Mouse (Mus musculus): ENCODE results near the gene Prop1. TPM values are rescaled to one million over a fixed set of nuclear protein-coding genes. Genes with fewer than 3 reads are reported as not detected.

Prop1 gene
- polyA plus RNA-seq, 1 experiment from 2014 or later: not detected

DNA sequence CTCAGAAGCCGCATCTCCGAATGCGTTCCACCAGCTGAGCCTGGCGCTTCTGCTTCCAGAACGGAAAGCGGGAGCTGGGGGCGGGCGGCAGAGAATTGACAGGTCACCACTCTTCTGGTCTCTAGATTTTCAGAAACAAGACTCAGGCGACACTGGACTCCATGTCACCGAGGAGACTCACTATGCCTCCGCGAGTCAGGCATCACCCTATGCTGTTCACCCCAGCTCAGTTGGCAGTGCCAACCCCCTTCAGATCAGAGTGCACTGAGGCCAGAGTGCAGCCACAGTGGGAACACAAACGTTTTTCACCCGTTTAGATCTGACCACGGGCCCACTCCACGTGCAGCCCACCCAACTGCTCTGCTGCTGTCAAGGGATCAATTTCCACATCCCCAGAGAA lies 22.5 kb downstream of the Prop1 start:
- Histone ChIP-seq H3K4me3 (peak overlapping the region; percentile 62), H3K4me1 (peaks cover 12% of the 10 kb centered on the region), H3K9me3 (no peaks in the 10 kb centered on the region), H3K27me3 (ENCODE audit: poor library complexity, severe bottlenecking) (peaks cover 22% of the 10 kb centered on the region), H3K36me3 (replicated peaks) (no peaks in the 10 kb centered on the region), H3K27ac (peak overlapping the region; percentile 75)
- no peak for DNase-seq (ENCODE audit: extremely low spot score, low spot score)
- 3% methylated on average over 16 of the region's 16 CpGs for WGBS

DNA sequence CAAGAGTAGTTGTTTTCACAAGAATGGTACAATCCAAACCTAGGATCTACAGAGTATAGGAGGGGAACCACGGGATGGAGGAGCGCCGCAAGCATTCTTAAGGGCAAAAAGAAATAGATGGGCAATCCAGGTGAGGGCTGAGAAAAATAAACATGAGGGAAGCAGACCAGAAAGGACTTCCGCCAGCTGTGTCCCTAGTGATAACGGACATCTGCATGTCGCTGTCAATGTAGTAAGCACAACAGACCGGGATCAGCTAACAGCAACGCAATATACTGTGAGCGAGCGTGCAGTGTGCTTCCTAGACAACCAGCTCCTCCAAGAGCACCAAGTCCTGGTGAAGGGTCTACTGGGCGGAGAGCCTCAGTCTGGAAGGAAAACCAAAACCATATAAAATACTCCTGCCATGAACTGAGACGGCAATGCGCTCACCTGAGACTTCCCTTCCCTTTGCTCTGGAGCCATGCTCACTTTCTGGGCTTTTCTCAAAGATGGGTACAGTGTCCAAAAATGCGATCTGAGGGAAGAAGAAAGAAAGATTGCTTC lies 23.0 kb downstream of the Prop1 start:
- Histone ChIP-seq H3K9me3 (no peaks in the 10 kb centered on the region), H3K27me3 (ENCODE audit: poor library complexity, severe bottlenecking) (peaks cover 22% of the 10 kb centered on the region), H3K27ac (peak overlapping the region; percentile 75), H3K4me3 (peak overlapping the region; percentile 62), H3K36me3 (replicated peaks) (no peaks in the 10 kb centered on the region), H3K4me1 (peaks cover 12% of the 10 kb centered on the region)
- WGBS: 35% methylated on average over 14 of the region's 14 CpGs
- no peak for DNase-seq (ENCODE audit: extremely low spot score, low spot score)

DNA sequence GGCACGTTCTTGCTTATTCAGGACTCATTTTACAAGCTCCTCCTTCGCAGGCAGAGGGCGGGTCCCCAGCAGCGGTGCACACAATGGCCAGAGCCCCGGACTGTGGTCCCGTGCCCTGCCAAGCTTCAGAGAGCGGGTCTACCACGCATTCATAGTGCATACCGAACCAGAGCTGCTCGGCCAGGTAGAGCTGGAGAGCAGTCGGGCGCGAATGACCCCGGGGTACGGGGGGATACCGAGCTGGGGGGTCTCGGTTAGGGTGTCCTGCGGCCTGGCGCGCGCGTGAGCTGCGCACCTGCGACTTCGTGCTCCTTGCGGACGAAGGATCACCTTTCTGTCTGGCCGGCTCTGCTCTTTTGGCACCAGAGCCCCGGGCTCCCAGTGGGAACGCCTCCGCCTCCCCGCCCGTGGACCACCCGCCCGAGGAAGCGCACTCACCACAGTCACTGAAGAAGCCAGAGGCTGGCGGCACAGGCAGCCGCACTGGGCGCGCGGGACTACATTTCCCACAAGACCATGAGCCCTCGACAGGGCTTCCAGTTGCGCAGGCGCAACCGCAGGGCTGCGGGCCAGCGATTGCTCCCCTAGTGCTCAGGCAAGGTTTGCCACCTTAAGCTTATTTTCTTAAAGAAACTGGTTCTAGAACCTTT lies 37.8 kb downstream of the Prop1 start, which contains the start of gene Zfp2:
Gene Zfp2 (minus strand): TSS at position 495 of the 650 bp plus-strand sequence.
- Histone ChIP-seq H3K4me1 (no peaks in the 10 kb centered on the region), H3K4me3 (peak within 1 kb of the TSS; percentile 90), H3K27me3 (ENCODE audit: poor library complexity, severe bottlenecking) (no peaks in the 10 kb centered on the region), H3K9me3 (peaks cover 39% of the 10 kb centered on the region), H3K27ac (peak within 1 kb of the TSS; percentile 98), H3K36me3 (replicated peaks) (peaks cover 46% of the 10 kb centered on the region)
- WGBS: under 1% methylated on average over 47 of the region's 47 CpGs
- peak; percentile 91 for DNase-seq (ENCODE audit: extremely low spot score, low spot score)

DNA sequence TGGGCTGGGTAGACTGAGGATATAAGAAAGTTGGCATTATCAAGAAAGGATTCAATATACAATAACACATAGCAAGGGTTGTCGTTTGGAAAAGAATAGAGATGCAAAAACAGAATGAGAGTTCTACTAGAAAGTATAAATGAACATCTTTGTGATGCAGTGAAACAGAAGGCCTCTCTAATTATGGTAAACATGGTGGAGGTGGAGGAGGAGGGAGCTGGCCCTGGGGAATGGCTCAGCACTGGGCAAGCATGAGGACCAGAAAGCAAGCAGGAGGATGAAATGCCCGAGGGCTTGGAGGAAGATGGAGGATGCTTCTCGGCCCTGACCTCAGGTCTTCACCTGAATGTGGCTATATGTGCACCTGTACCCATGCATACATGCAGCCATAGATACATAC lies 39.1 kb downstream of the Prop1 start:
- 95% methylated on average over 3 of the region's 3 CpGs for WGBS
- H3K36me3 ChIP-seq (replicated peaks): peaks cover 59% of the 10 kb centered on the region

DNA sequence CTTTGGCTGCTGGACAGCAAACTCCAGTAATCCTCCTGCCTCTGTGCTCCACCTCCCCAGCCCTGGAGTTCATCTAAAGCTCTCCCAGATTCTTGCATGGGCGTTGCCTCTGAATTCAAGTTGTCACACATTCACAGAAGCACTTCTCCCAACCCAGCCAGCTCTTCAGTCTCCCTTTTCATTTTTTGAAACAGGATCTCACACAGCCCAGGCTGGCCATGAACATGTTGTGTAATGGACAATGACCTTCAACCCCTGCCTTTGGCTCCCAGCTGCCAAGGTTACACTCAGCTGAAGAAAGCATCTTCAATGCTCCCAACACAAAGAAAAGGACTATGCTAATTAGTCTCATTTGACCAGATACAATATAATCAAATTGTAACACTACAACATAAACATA lies 40.3 kb downstream of the Prop1 start:
- Histone ChIP-seq H3K4me1 (no peaks in the 10 kb centered on the region), H3K27ac (no peak overlapping the region), H3K27me3 (ENCODE audit: poor library complexity, severe bottlenecking) (no peaks in the 10 kb centered on the region), H3K36me3 (replicated peaks) (peaks cover 71% of the 10 kb centered on the region), H3K9me3 (peaks cover 46% of the 10 kb centered on the region), H3K4me3 (no peak overlapping the region)
- 100% methylated on average over 1 of the region's 1 CpGs for WGBS
- no peak for DNase-seq (ENCODE audit: extremely low spot score, low spot score)

More for the DNA sequence above, 39.1 kb downstream of the Prop1 start:
- H3K4me3 ChIP-seq: no peak overlapping the region
- H3K4me1 ChIP-seq: no peaks in the 10 kb centered on the region
- no peaks in the 10 kb centered on the region for H3K27me3 ChIP-seq (ENCODE audit: poor library complexity, severe bottlenecking)
- H3K9me3 ChIP-seq: peaks cover 46% of the 10 kb centered on the region
- H3K27ac ChIP-seq: no peak overlapping the region
- DNase-seq (ENCODE audit: extremely low spot score, low spot score): no peak

DNA sequence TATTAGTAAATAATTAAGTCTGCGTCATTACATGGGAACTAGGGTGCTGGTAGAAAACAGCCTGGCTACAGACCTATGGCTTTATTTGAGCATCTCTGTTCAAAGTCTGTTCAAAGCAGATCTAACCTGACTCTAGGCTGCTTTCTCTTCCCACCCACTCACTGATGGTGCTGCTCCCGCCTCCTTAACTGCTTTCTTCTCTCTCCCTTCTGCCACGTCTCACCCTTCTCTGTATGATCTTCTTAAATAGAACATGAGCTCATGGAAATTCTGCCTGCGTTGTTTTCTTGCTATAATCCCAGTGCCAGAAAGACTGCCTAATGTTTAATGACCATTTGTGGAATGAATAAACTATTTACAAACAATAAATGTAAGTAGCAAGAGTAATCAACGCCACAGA lies 45.4 kb downstream of the Prop1 start:
- H3K27ac ChIP-seq: no peak overlapping the region
- WGBS: 92% methylated on average over 5 of the region's 5 CpGs
- no peaks in the 10 kb centered on the region for H3K27me3 ChIP-seq (ENCODE audit: poor library complexity, severe bottlenecking)
- H3K36me3 ChIP-seq (replicated peaks): peaks cover 100% of the 10 kb centered on the region
- DNase-seq (ENCODE audit: extremely low spot score, low spot score): no peak
- H3K4me3 ChIP-seq: no peak overlapping the region
- no peaks in the 10 kb centered on the region for H3K4me1 ChIP-seq
- peaks cover 73% of the 10 kb centered on the region for H3K9me3 ChIP-seq

Other genes with a start within 250 kb of the Prop1 start
- gene Zfp354c, start 126.0 kb downstream of the Prop1 start, polyA plus RNA-seq (2016; fragmentation: Nextera tagmentation; extraction: Ambion mirVana): 31.1 and 31.5 TPM in 2 replicates
- gene Zfp879, start 112.2 kb downstream of the Prop1 start, polyA plus RNA-seq (2016; fragmentation: Nextera tagmentation; extraction: Ambion mirVana): 0.84 and 0.86 TPM in 2 replicates
- gene Grm6, start 103.1 kb downstream of the Prop1 start, polyA plus RNA-seq (2016; fragmentation: Nextera tagmentation; extraction: Ambion mirVana): not detected in 2 replicates
- 13.3 and 14.0 TPM in 2 replicates for gene Zfp454, start 66.1 kb downstream of the Prop1 start, polyA plus RNA-seq (2016; fragmentation: Nextera tagmentation; extraction: Ambion mirVana)
- 25.8 and 26.4 TPM in 2 replicates for gene Zfp2, start 37.6 kb downstream of the Prop1 start, polyA plus RNA-seq (2016; fragmentation: Nextera tagmentation; extraction: Ambion mirVana)
- gene Zfp354b, start 22.1 kb downstream of the Prop1 start, polyA plus RNA-seq (2016; fragmentation: Nextera tagmentation; extraction: Ambion mirVana): 0.77 and 1.3 TPM in 2 replicates
- not detected in 2 replicates for gene 4933414I15Rik, start 10.0 kb downstream of the Prop1 start, polyA plus RNA-seq (2016; fragmentation: Nextera tagmentation; extraction: Ambion mirVana)
- gene Olfr1378, start 12.8 kb upstream of the Prop1 start, polyA plus RNA-seq (2016; fragmentation: Nextera tagmentation; extraction: Ambion mirVana): not detected in 2 replicates
- not detected in 2 replicates for gene Olfr1377, start 28.2 kb upstream of the Prop1 start, polyA plus RNA-seq (2016; fragmentation: Nextera tagmentation; extraction: Ambion mirVana)
- gene Olfr51, start 49.8 kb upstream of the Prop1 start, polyA plus RNA-seq (2016; fragmentation: Nextera tagmentation; extraction: Ambion mirVana): not detected in 2 replicates
- gene Olfr54, start 60.5 kb upstream of the Prop1 start, polyA plus RNA-seq (2016; fragmentation: Nextera tagmentation; extraction: Ambion mirVana): 0.10 TPM in 1 of 2 replicates, not detected in the other
- gene Olfr1375, start 94.3 kb upstream of the Prop1 start, polyA plus RNA-seq (2016; fragmentation: Nextera tagmentation; extraction: Ambion mirVana): not detected in 2 replicates
- gene Zfp354a, start 105.5 kb upstream of the Prop1 start, polyA plus RNA-seq (2016; fragmentation: Nextera tagmentation; extraction: Ambion mirVana): 7.6 and 8.6 TPM in 2 replicates